Comparison of ENCODE assay signal across 8 mouse cellular contexts in the genomic region with DNA sequence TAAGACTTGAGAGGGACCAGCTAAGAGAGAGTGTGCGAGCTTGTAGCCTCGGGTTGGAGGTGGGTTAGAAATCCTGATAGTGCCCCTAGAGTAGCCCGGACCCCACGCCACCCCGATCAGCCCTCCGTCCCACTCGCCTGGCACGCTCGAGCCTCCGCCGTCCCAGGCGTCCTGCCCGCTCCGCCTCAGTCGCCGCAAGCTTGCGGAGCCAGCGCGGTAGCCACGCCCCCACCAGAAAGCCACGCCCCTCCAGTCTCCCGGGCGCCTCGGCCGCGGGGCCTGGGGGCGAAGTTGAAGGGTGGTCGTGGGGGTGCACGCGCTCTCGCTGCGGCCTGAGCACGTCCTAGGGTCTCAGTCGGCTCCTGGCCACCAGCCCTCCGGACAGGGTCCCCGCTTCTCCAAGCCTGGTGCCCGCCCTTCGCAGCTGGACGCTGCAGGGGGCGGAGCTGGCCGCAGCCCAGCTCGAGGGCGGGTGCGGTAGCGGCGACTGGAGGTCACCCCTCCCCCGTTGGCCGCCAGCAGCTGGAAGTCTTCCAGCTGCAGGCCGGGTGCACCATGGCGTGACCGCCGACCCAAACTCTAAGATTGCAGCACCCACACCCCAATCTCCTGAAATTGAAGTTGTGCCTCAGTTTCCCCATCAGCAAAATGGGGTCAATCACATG. TPM values are rescaled to one million over a fixed set of nuclear protein-coding genes. Genes with fewer than 3 reads are reported as not detected.
DNase-seq lines count a peak whose midpoint lies in the region; ATAC-seq lines count a peak whose summit lies in the region.

A gene (minus strand): TSS at position 400 of the 665 bp plus-strand sequence.

- no peaks in the 10 kb centered on the region for H3K9me3 ChIP-seq in forebrain, embryonic 14.5 days (replicated peaks; ENCODE audit: control insufficient read depth, low read length)
- H3K9me3 ChIP-seq in lung, embryonic 15.5 days = no peaks in the 10 kb centered on the region

- no peaks in the 10 kb centered on the region for H3K36me3 ChIP-seq in forebrain, embryonic 14.5 days (ENCODE audit: control insufficient read depth, insufficient read depth, low read length)
- H3K36me3 ChIP-seq in lung, embryonic 15.5 days = peaks cover 52% of the 10 kb centered on the region

- H3K4me2 ChIP-seq in forebrain, embryonic 14.5 days (ENCODE audit: low read length) = peak within 1 kb of the TSS; percentile 87
- peak within 1 kb of the TSS; percentile 71 for H3K4me2 ChIP-seq in lung, embryonic 15.5 days

- peak; percentile 76 for DNase-seq in ES-CJ7 (ENCODE audit: low read depth, low spot score)
- DNase-seq in c-Kit-positive CD71-positive TER-119-positive erythroid progenitor cells, embryonic 14.5 days (ENCODE audit: low spot score) = peak; percentile 50
- DNase-seq in forebrain, embryonic 14.5 days (ENCODE audit: low spot score) = peak; percentile 74
- DNase-seq in heart, postnatal 14 days = peak; percentile 93 to 96
- DNase-seq in layer of hippocampus, adult 18-20 months (ENCODE audit: low spot score in 2 of 2) = peak; percentile 41 to 63
- DNase-seq in ovary, adult 18-20 months (ENCODE audit: low spot score) = peak; percentile 78
- peak; percentile 89 for DNase-seq in thymus, postnatal 14 days

- intact Hi-C loops in heart, postnatal 14 days (cut with DNase I) = no loop called here

- no peaks in the 10 kb centered on the region for H3K27me3 ChIP-seq in forebrain, embryonic 14.5 days (replicated peaks; ENCODE audit: control insufficient read depth, insufficient read depth, low read length)
- no peaks in the 10 kb centered on the region for H3K27me3 ChIP-seq in lung, embryonic 15.5 days

- under 1% methylated on average over 50 of the region's 52 CpGs for WGBS in forebrain, embryonic 14.5 days
- under 1% methylated on average over 51 of the region's 52 CpGs for WGBS in lung, embryonic 15.5 days

- peak within 1 kb of the TSS; percentile 51 for H3K4me3 ChIP-seq in forebrain, embryonic 14.5 days (ENCODE audit: low read depth, low read length)
- peak within 1 kb of the TSS; percentile 82 for H3K4me3 ChIP-seq in lung, embryonic 15.5 days

- peaks cover 7% of the 10 kb centered on the region for H3K4me1 ChIP-seq in forebrain, embryonic 14.5 days (ENCODE audit: control insufficient read depth, insufficient read depth, low read length)
- H3K4me1 ChIP-seq in lung, embryonic 15.5 days = peaks cover 51% of the 10 kb centered on the region

- H3K27ac ChIP-seq in forebrain, embryonic 14.5 days (ENCODE audit: low read depth, low read length) = peak within 1 kb of the TSS; percentile 52; the same call in 1 of the 2 replicates
- peak within 1 kb of the TSS; percentile 97 for H3K27ac ChIP-seq in lung, embryonic 15.5 days

- peak; percentile 86 for ATAC-seq in forebrain, embryonic 14.5 days
- peak; percentile 82 for ATAC-seq in lung, embryonic 15.5 days (ENCODE audit: borderline replicate concordance, extremely low read depth, low FRiP score, low TSS enrichment)

- peak within 1 kb of the TSS; percentile 68 for H3K9ac ChIP-seq in forebrain, embryonic 14.5 days (ENCODE audit: low read length)
- H3K9ac ChIP-seq in lung, embryonic 15.5 days = peak within 1 kb of the TSS; percentile 87

RNA-seq across cellular contexts. Expression of the gene that starts here (rescaled TPM):
- 0.99 and 1.3 TPM in 2 replicates for polyA plus RNA-seq in forebrain, embryonic 14.5 days (2014; fragmentation: Nextera tagmentation; extraction: Ambion mirVana)
- total RNA-seq in heart, postnatal 14 days (2021) = 10 to 100 TPM; 52.6 to 53.3 TPM
- 1 to 10 TPM; 7.4 to 7.6 TPM for total RNA-seq in layer of hippocampus, adult 18-20 months (2021)
- polyA plus RNA-seq in lung, embryonic 15.5 days (2015; fragmentation: Nextera tagmentation; extraction: Ambion mirVana) = 27.7 and 30.0 TPM in 2 replicates

Comparison
In these comparisons a context has a peak if more than half of its experiments do, and no peak if none do; other contexts are left out.
1. Peak in every context shown above with its lines: DNase-seq, ATAC-seq, H3K4me3 ChIP-seq and H3K27ac ChIP-seq.
2. RNA of the gene that starts here (total RNA-seq): 52.6 to 53.3 TPM in heart, postnatal 14 days; 7.4 to 7.6 TPM in layer of hippocampus, adult 18-20 months; every median in the first group is over 4 times any median in the second.
3. RNA of the gene that starts here (polyA plus RNA-seq): 27.7 to 30.0 TPM in lung, embryonic 15.5 days; 0.99 to 1.3 TPM in forebrain, embryonic 14.5 days; every median in the first group is over 10 times any median in the second.